Mouse (Mus musculus) heart, embryonic 11.5 days (tissue): ENCODE data around the gene Slc10a4. TPM values are rescaled to one million over a fixed set of nuclear protein-coding genes. Genes with fewer than 3 reads are reported as not detected.
A peak's percentile ranks its signal among the peaks of the same experiment; 100 is the strongest.
"Not testable (repeated sequence)": the region's sequence is repeated elsewhere in the genome, so short reads cannot be mapped to it uniquely, and the experiment has no call there.

Experiments used
- ATAC-seq: fragments of 200-750 bp; cut with Nextera tagmentation; replicated peaks from 2 replicates; pipeline ENCODE4 v1.8.0; 2017; ENCODE audit warnings: moderate library complexity; ENCODE audit not compliant: insufficient number of reproducible peaks, low FRiP score, low TSS enrichment
- H3K27ac ChIP-seq: fragments of 300-500 bp; sonication (generic); 2 replicates; pipeline ENCODE4 v1.5.1; 2014; ENCODE audit warnings: mild to moderate bottlenecking, low read depth, low read length
- H3K27me3 ChIP-seq: fragments of 300-500 bp; sonication (generic); 2 replicates; pipeline ENCODE4 v1.6.1; 2014; ENCODE audit warnings: mild to moderate bottlenecking, low read length, mixed read lengths; ENCODE audit not compliant: control insufficient read depth, insufficient read depth
- H3K36me3 ChIP-seq: fragments of 300-500 bp; sonication (generic); 2 replicates; pipeline ENCODE4 v1.6.1; 2014; ENCODE audit warnings: mild to moderate bottlenecking, low read length, moderate library complexity, mixed read lengths; ENCODE audit not compliant: control insufficient read depth, insufficient read depth
- H3K4me1 ChIP-seq: fragments of 300-500 bp; sonication (generic); 2 replicates; pipeline ENCODE4 v1.6.1; 2014; ENCODE audit warnings: low read length; ENCODE audit not compliant: control insufficient read depth, insufficient read depth
- H3K4me2 ChIP-seq: fragments of 300-500 bp; sonication (generic); 2 replicates; pipeline ENCODE4 v1.6.1; 2014; ENCODE audit warnings: mild to moderate bottlenecking, moderate library complexity
- H3K4me3 ChIP-seq: fragments of 300-500 bp; sonication (generic); 2 replicates; pipeline ENCODE4 v1.5.1; 2014; ENCODE audit warnings: low read depth, low read length
- H3K9ac ChIP-seq: fragments of 300-500 bp; sonication (generic); 2 replicates; pipeline ENCODE4 v1.6.1; 2014; ENCODE audit warnings: mild to moderate bottlenecking, low read depth, low read length, moderate library complexity
- H3K9me3 ChIP-seq: fragments of 300-500 bp; sonication (generic); replicated peaks from 2 replicates; pipeline ENCODE4 v1.6.1; 2016; ENCODE audit warnings: low read length; ENCODE audit not compliant: control insufficient read depth
- WGBS: fragments of 180-500 bp; shearing (Covaris S2); extraction: QIAGEN DNeasy Blood & Tissue Kit; methylation state at CpG from one replicate; pipeline ENCODE4 v1.1.7; 2014; ENCODE audit not compliant: insufficient replicate concordance; 5-methylcytosine and 5-hydroxymethylcytosine counted together
- polyA plus RNA-seq: library from polyadenylated mRNA; unstranded; fragments of >200 nt; fragmentation: Nextera tagmentation; extraction: Ambion mirVana; gene quantifications from 2 replicates; pipeline ENCODE4 v1.2.1, GENCODE M21; 2014

The Slc10a4 gene
- polyA plus RNA-seq, 1 experiment from 2014 or later, result 0.43 TPM

GRCm38 (mm10) chr5:73004046-73004445 lies 2.6 kb upstream of the Slc10a4 start:
- no peaks in the 10 kb centered on the region for H3K9me3 ChIP-seq
- no peaks in the 10 kb centered on the region for H3K4me1 ChIP-seq
- H3K4me3 ChIP-seq, result no peak overlapping the region
- no peaks in the 10 kb centered on the region for H3K36me3 ChIP-seq
- no peak overlapping the region for H3K27ac ChIP-seq
- WGBS, result 82% methylated on average over 5 of the region's 5 CpGs
- no peak overlapping the region for H3K4me2 ChIP-seq
- H3K9ac ChIP-seq, result no peak overlapping the region
- ATAC-seq, result no peak
- H3K27me3 ChIP-seq, result peaks cover 28% of the 10 kb centered on the region

GRCm38 (mm10) chr5:73007582-73007959 lies 888 bp downstream of the Slc10a4 start:
- H3K36me3 ChIP-seq, result no peaks in the 10 kb centered on the region
- H3K27me3 ChIP-seq, result peaks cover 29% of the 10 kb centered on the region

GRCm38 (mm10) chr5:73008230-73008629 lies 1.5 kb downstream of the Slc10a4 start:
- ATAC-seq, H3K4me2 ChIP-seq, H3K36me3 ChIP-seq, H3K4me3 ChIP-seq, H3K27ac ChIP-seq, H3K9me3 ChIP-seq, H3K4me1 ChIP-seq, H3K9ac ChIP-seq: not testable (repeated sequence)
- peaks cover 33% of the 10 kb centered on the region for H3K27me3 ChIP-seq
- WGBS, result 31% methylated on average over 8 of the region's 8 CpGs

More at GRCm38 (mm10) chr5:73007582-73007959, 888 bp downstream of the Slc10a4 start:
- Histone ChIP-seq H3K4me1 (no peaks in the 10 kb centered on the region), H3K4me3 (no peak overlapping the region; the same call in 1 of the 2 replicates), H3K4me2 (peak overlapping the region; percentile 83), H3K27ac (no peak overlapping the region), H3K9ac (no peak overlapping the region), H3K9me3 (no peaks in the 10 kb centered on the region)
- no peak for ATAC-seq
- WGBS, result 30% methylated on average over 5 of the region's 5 CpGs

- H3K4me3 ChIP-seq, H3K27ac ChIP-seq, H3K36me3 ChIP-seq, H3K4me1 ChIP-seq, H3K9ac ChIP-seq, H3K9me3 ChIP-seq, H3K4me2 ChIP-seq, ATAC-seq: not testable (repeated sequence)
- H3K27me3 ChIP-seq, result peaks cover 30% of the 10 kb centered on the region
- 83% methylated on average over 14 of the region's 16 CpGs for WGBS
Observed at GRCm38 (mm10) chr5:73011806-73012205, 5.1 kb downstream of the Slc10a4 start.

GRCm38 (mm10) chr5:73012884-73013610 lies 6.4 kb downstream of the Slc10a4 start:
- Histone ChIP-seq H3K4me2 (peak overlapping the region; percentile 80), H3K27me3 (peaks cover 18% of the 10 kb centered on the region), H3K4me3 (peak overlapping the region; percentile 49)
- not testable (repeated sequence) for H3K27ac ChIP-seq, H3K9me3 ChIP-seq, H3K9ac ChIP-seq, H3K36me3 ChIP-seq, H3K4me1 ChIP-seq
- peak; percentile 18; the same call in 1 of the 2 replicates for ATAC-seq
- WGBS, result 22% methylated on average over 22 of the region's 27 CpGs

- H3K9me3 ChIP-seq, H3K4me1 ChIP-seq, H3K36me3 ChIP-seq, H3K27ac ChIP-seq: not testable (repeated sequence)
- peak overlapping the region; percentile 49 for H3K4me3 ChIP-seq
- peaks cover 12% of the 10 kb centered on the region for H3K27me3 ChIP-seq
- WGBS, result 2% methylated on average over 47 of the region's 65 CpGs
- H3K4me2 ChIP-seq, result peak overlapping the region; percentile 80
- peak overlapping the region; percentile 64 for H3K9ac ChIP-seq
- ATAC-seq, result peak; percentile 39; the same call in 1 of the 2 replicates
Observed at GRCm38 (mm10) chr5:73013611-73014287, 7.1 kb downstream of the Slc10a4 start.

GRCm38 (mm10) chr5:73014745-73015144 lies 8.1 kb downstream of the Slc10a4 start:
- H3K36me3 ChIP-seq, result no peaks in the 10 kb centered on the region
- no peak overlapping the region for H3K9ac ChIP-seq
- no peaks in the 10 kb centered on the region for H3K9me3 ChIP-seq
- WGBS, result 57% methylated on average over 9 of the region's 9 CpGs
- no peak overlapping the region for H3K27ac ChIP-seq
- ATAC-seq, result no peak
- H3K4me2 ChIP-seq, result no peak overlapping the region
- H3K4me3 ChIP-seq, result no peak overlapping the region
- H3K27me3 ChIP-seq, result peaks cover 12% of the 10 kb centered on the region
- H3K4me1 ChIP-seq, result no peaks in the 10 kb centered on the region

GRCm38 (mm10) chr5:73023801-73024200 lies 17.1 kb downstream of the Slc10a4 start:
- no peak overlapping the region for H3K4me2 ChIP-seq
- no peak for ATAC-seq
- no peak overlapping the region for H3K4me3 ChIP-seq
- 93% methylated on average over 13 of the region's 13 CpGs for WGBS
- H3K9ac ChIP-seq, result no peak overlapping the region
- H3K36me3 ChIP-seq, result peaks cover 6% of the 10 kb centered on the region
- peaks cover under 1% of the 10 kb centered on the region for H3K4me1 ChIP-seq
- no peak overlapping the region for H3K27ac ChIP-seq
- H3K9me3 ChIP-seq, result no peaks in the 10 kb centered on the region
- H3K27me3 ChIP-seq, result no peaks in the 10 kb centered on the region
